Mouse (Mus musculus): Measurements from ENCODE around the gene Creb5. TPM values are rescaled to one million over a fixed set of nuclear protein-coding genes. Genes with fewer than 3 reads are reported as not detected.

Creb5 gene
- total RNA-seq, 2 experiments from 2014 or later, result 5.0 to 5.2 TPM

- no peak for DNase-seq
These were observed 262.3 kb downstream of the Creb5 start for GRCm38 (mm10) chr6:53549409-53549808.

- DNase-seq, result no peak
These were observed 269.0 kb downstream of the Creb5 start for GRCm38 (mm10) chr6:53556050-53556449.

GRCm38 (mm10) chr6:53560928-53561327 is 273.9 kb downstream of the Creb5 start:
- no peak for DNase-seq

- no peak for DNase-seq
These were observed 275.5 kb downstream of the Creb5 start for GRCm38 (mm10) chr6:53562586-53562985.

GRCm38 (mm10) chr6:53563546-53564185 is 276.6 kb downstream of the Creb5 start:
- no peak for DNase-seq

GRCm38 (mm10) chr6:53569436-53569835 is 282.4 kb downstream of the Creb5 start:
- DNase-seq, result no peak

- DNase-seq, result no peak
These were observed 283.8 kb downstream of the Creb5 start for GRCm38 (mm10) chr6:53570906-53571305.

- DNase-seq, result no peak
These were observed 284.6 kb downstream of the Creb5 start for GRCm38 (mm10) chr6:53571571-53572122.

GRCm38 (mm10) chr6:53572456-53572855 is 285.4 kb downstream of the Creb5 start:
- DNase-seq, result no peak

- peak; percentile 67 to 77 for DNase-seq
These were observed 286.1 kb downstream of the Creb5 start for GRCm38 (mm10) chr6:53572979-53573710.

GRCm38 (mm10) chr6:53573711-53574065 is 286.6 kb downstream of the Creb5 start:
- DNase-seq, result no peak

- DNase-seq, result no peak
These were observed 287.0 kb downstream of the Creb5 start for GRCm38 (mm10) chr6:53574097-53574496.

- no peak for DNase-seq
These were observed 288.1 kb downstream of the Creb5 start for GRCm38 (mm10) chr6:53575191-53575590.

- no peak for DNase-seq
These were observed 288.8 kb downstream of the Creb5 start for GRCm38 (mm10) chr6:53575836-53576235.

- DNase-seq, result no peak
These were observed 289.8 kb downstream of the Creb5 start for GRCm38 (mm10) chr6:53576841-53577240.

GRCm38 (mm10) chr6:53577776-53578175 is 290.7 kb downstream of the Creb5 start:
- no peak for DNase-seq

GRCm38 (mm10) chr6:53580346-53580745 is 293.3 kb downstream of the Creb5 start:
- no peak for DNase-seq

- no peak for DNase-seq
These were observed 296.3 kb downstream of the Creb5 start for GRCm38 (mm10) chr6:53583234-53583875.

GRCm38 (mm10) chr6:53584718-53585405 is 297.8 kb downstream of the Creb5 start:
- peak in 1 of 2 experiments; percentile 26 for DNase-seq

GRCm38 (mm10) chr6:53589746-53590145 is 302.7 kb downstream of the Creb5 start:
- DNase-seq, result no peak

- DNase-seq, result no peak
These were observed 305.2 kb downstream of the Creb5 start for GRCm38 (mm10) chr6:53592230-53592629.

GRCm38 (mm10) chr6:53593603-53594002 is 306.5 kb downstream of the Creb5 start:
- DNase-seq, result no peak

GRCm38 (mm10) chr6:53594316-53594715 is 307.2 kb downstream of the Creb5 start:
- no peak for DNase-seq

Data from layer of hippocampus, postnatal 36 days (tissue).